Mouse (Mus musculus) heart, adult 2 months (tissue): ENCODE data around the gene Cacna1d.

ENCODE experiments used
- CTCF ChIP-seq: fragments of 200-600 bp; IDR thresholded peaks from 2 replicates; pipeline ENCODE4 v1.8.1; 2022; ENCODE audit warnings: antibody characterized with exemption, mild to moderate bottlenecking, moderate library complexity
- POLR2A ChIP-seq: fragments of 200-500 bp; IDR thresholded peaks from 2 replicates; pipeline ENCODE4 v1.6.1; 2011; ENCODE audit warnings: mild to moderate bottlenecking, low read depth, low read length, control low read depth; ENCODE audit not compliant: insufficient read depth

DNA sequence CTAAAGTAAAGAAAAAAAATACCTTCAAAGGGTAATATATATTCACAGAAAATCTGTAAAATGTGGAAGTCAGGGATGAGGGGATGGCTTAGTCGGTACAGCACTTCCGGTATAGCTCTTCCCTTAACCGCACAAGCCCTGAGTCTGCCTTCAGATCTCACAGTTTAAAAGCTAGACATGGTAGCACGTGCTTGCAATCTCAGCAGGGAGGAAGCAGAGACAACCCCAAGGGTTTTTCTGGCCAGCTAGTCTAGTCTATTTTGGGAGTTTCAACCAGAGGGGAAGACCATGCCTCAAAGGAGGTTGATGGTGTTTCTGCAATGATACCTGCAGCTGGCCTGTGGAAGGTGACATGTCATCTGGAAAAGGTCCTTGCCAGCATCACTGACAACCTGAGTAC lies 128.9 kb downstream of the Cacna1d start:
- TF ChIP-seq POLR2A (no peak), CTCF (no peak)
